In the genomic region with DNA sequence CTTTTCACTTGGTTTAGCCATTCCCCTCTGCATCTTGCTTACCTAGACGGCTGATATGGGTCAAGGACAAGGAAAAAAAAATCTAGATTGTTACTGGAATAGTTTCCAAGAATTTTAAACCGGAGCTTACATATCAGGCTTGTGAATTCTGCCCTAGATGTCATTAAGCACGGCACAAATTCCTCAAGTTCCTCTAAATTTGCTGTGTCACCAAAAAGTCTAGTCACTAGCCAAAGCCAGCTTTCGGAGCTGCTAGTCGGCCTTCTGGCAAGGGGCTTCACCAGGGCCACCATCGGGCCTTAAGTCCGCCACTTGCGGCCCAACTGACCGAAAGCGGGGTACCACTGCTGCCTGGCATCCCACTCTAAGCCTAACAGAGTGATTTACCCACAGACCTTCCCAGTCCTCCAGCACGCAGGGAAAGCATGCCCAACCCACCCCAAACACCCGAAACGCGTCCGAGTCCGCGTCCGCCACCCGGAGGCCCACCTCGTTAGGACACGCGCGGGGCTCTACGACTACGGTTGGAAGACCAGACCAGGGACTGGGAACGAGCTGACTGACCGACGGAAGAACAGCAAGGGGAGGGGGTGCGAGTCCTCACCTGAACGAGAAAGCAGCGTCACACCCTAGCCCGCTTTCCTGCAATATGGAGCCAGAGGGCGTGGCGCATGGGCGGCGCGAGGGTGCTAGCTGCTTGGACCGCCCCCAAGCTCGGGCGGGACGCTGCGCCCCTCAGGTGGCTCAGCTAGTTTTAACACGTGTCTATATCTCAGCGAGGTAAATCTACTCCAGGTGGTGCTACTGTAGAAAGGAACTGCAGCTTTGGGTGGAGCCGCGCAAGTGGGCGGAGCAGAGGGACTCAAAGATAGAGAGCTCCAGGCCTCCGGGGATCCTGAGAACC, we compare ENCODE assay signal across 8 mouse cellular contexts. TPM values are rescaled to one million over a fixed set of nuclear protein-coding genes. Genes with fewer than 3 reads are reported as not detected.
A peak's percentile ranks its signal among the peaks of the same experiment; 100 is the strongest.
DNase-seq lines count a peak whose midpoint lies in the region; ATAC-seq and TF ChIP-seq lines count a peak whose summit lies in the region.

Anxa7 (minus strand) TSS at position 843 of the 904 bp plus-strand sequence.

- peak within 1 kb of the TSS; percentile 74 for H3K4me2 ChIP-seq in forebrain, embryonic 15.5 days (replicated peaks)
- peak within 1 kb of the TSS; percentile 64 for H3K4me2 ChIP-seq in lung, embryonic 14.5 days

- 2% methylated on average over 48 of the region's 48 CpGs for WGBS in forebrain, embryonic 15.5 days
- under 1% methylated on average over 48 of the region's 48 CpGs for WGBS in lung, embryonic 14.5 days

- no peaks in the 10 kb centered on the region for H3K9me3 ChIP-seq in ES-E14 (ENCODE audit: control insufficient read depth, insufficient read depth, low read depth, low read length)
- H3K9me3 ChIP-seq in forebrain, embryonic 15.5 days: no peaks in the 10 kb centered on the region
- no peaks in the 10 kb centered on the region for H3K9me3 ChIP-seq in lung, embryonic 14.5 days (ENCODE audit: low read depth, low read length)

- no peaks in the 10 kb centered on the region for H3K36me3 ChIP-seq in ES-E14 (ENCODE audit: control insufficient read depth, insufficient read depth, low read length, poor library complexity, severe bottlenecking)
- 0 out of 2 replicates have a peak, but pooled peaks cover 3% of the 10 kb centered on the region for H3K36me3 ChIP-seq in forebrain, embryonic 15.5 days
- H3K36me3 ChIP-seq in lung, embryonic 14.5 days (ENCODE audit: insufficient read depth): 0 out of 2 replicates have a peak, but pooled peaks cover 11% of the 10 kb centered on the region

- in situ Hi-C loops in ES-E14 (cut with MboI; ENCODE audit: low sequenced_read_pairs in 2 of 2, unreplicated experiment in 2 of 2): loop anchor here in 1 of 2 experiments (25.0 kb wide), 1 partner anchor 92 kb away; the partner anchor contains the start of genes Dnajc9 and Mrps16

- peak within 1 kb of the TSS; percentile 86 to 87 for H3K4me3 ChIP-seq in ES-E14 (ENCODE audit: insufficient read depth in 1 of 2, low read depth in 1 of 2, low read length in 2 of 2, poor library complexity in 1 of 2, severe bottlenecking in 1 of 2)
- H3K4me3 ChIP-seq in forebrain, embryonic 15.5 days: peak within 1 kb of the TSS; percentile 54
- peak within 1 kb of the TSS; percentile 71 for H3K4me3 ChIP-seq in layer of hippocampus, adult 2 months
- peak within 1 kb of the TSS; percentile 66 for H3K4me3 ChIP-seq in lung, embryonic 14.5 days (ENCODE audit: low read depth, low read length)

- DNase-seq in ES-E14 (ENCODE audit: low read depth, low spot score): peak; percentile 84
- peak; percentile 80 for DNase-seq in cerebellum, adult 11-12 months
- DNase-seq in heart, postnatal 25 days (ENCODE audit: low spot score): peak; percentile 67
- DNase-seq in layer of hippocampus, adult 2 months (ENCODE audit: low spot score in 2 of 2): peak; percentile 63 to 66
- peak; percentile 90 for DNase-seq in lung, embryonic 14.5 days
- peak; percentile 46 for DNase-seq in ovary, adult 18-20 months (ENCODE audit: low spot score)
- DNase-seq in thymus, postnatal 0 days (ENCODE audit: low spot score): peak; percentile 81

- no peaks in the 10 kb centered on the region for H3K27me3 ChIP-seq in forebrain, embryonic 15.5 days
- H3K27me3 ChIP-seq in lung, embryonic 14.5 days (ENCODE audit: insufficient read depth, low read length): no peaks in the 10 kb centered on the region

- intact Hi-C loops in heart, postnatal 25 days (cut with DNase I): loop anchor here (5.0 kb wide), 2 partner anchors 87 to 183 kb away; partner anchors contain the start of gene Mrps16

- peak within 1 kb of the TSS; percentile 84 for H3K9ac ChIP-seq in ES-E14 (ENCODE audit: insufficient read depth, low read depth, low read length, poor library complexity, severe bottlenecking)
- peak within 1 kb of the TSS; percentile 50 for H3K9ac ChIP-seq in forebrain, embryonic 15.5 days (replicated peaks)
- H3K9ac ChIP-seq in lung, embryonic 14.5 days: peak within 1 kb of the TSS; percentile 70

- H3K27ac ChIP-seq in ES-E14 (ENCODE audit: insufficient read depth, low read depth, low read length, poor library complexity, severe bottlenecking): peak within 1 kb of the TSS; percentile 73
- no peak within 1 kb of the TSS for H3K27ac ChIP-seq in forebrain, embryonic 15.5 days (replicated peaks)
- peak within 1 kb of the TSS; percentile 88 for H3K27ac ChIP-seq in layer of hippocampus, adult 2 months
- peak within 1 kb of the TSS; percentile 10; the same call in 1 of the 2 replicates for H3K27ac ChIP-seq in lung, embryonic 14.5 days (ENCODE audit: low read depth)

- peak; percentile 12; the same call in 1 of the 2 replicates for TF ChIP-seq CTCF in layer of hippocampus, adult 2 months (conservative IDR thresholded peaks at IDR 0.05)
- peak; percentile 43; the same call in 1 of the 2 replicates for TF ChIP-seq CTCF in lung, embryonic 14.5 days (IDR thresholded peaks at IDR 0.05; ENCODE audit: low read depth)

- peaks cover 9 to 14% of the 10 kb centered on the region in 2 experiments; a peak in 3 of 4 replicates for H3K4me1 ChIP-seq in ES-E14 (ENCODE audit: control insufficient read depth in 2 of 2, insufficient read depth in 2 of 2, low read length in 2 of 2, poor library complexity in 1 of 2)
- peaks cover 10% of the 10 kb centered on the region for H3K4me1 ChIP-seq in forebrain, embryonic 15.5 days
- 0 out of 2 replicates have a peak, but pooled peaks cover 5% of the 10 kb centered on the region for H3K4me1 ChIP-seq in lung, embryonic 14.5 days (ENCODE audit: insufficient read depth)

- ATAC-seq in forebrain, embryonic 15.5 days (replicated peaks): peak; percentile 85
- peak; percentile 90 for ATAC-seq in lung, embryonic 14.5 days (ENCODE audit: insufficient read depth)

TF ChIP-seq in ES-E14, 5 proteins besides CTCF, POLR2A, EP300 and RAD21:
- TF ChIP-seq ZNF384 (IDR thresholded peaks at IDR 0.05; ENCODE audit: low read depth, low read length) (no peak), ZC3H11A (IDR thresholded peaks at IDR 0.05; ENCODE audit: borderline replicate concordance, low read depth, low read length) (no peak), MAFK (IDR thresholded peaks at IDR 0.05; ENCODE audit: insufficient read depth, low read depth, low read length) (peak; percentile 85)

RNA-seq across cellular contexts. Expression of gene Anxa7, which starts in this region (rescaled TPM):
- 37.3 and 55.2 TPM in 2 replicates for total RNA-seq in ES-E14 (2012; rRNA removed)
- 14.1 and 15.8 TPM in 2 replicates for polyA plus RNA-seq in forebrain, embryonic 15.5 days (2015; fragmentation: Nextera tagmentation; extraction: Ambion mirVana)
- 10 to 100 TPM; 49.8 to 54.1 TPM for total RNA-seq in heart, postnatal 25 days (2021)
- 10 to 100 TPM; 69.0 to 69.6 TPM for total RNA-seq in layer of hippocampus, adult 2 months (2021)
- polyA plus RNA-seq in lung, embryonic 14.5 days (2014; fragmentation: Nextera tagmentation; extraction: Ambion mirVana): 36.0 and 36.9 TPM in 2 replicates
- 43.5 and 47.3 TPM in 2 replicates for polyA plus RNA-seq in thymus, postnatal 0 days (2015; fragmentation: Nextera tagmentation; extraction: Ambion mirVana)
